Mouse (Mus musculus): ENCODE measurements around the gene Dnajb6.
"Not testable (repeated sequence)": the region's sequence is repeated elsewhere in the genome, so short reads cannot be mapped to it uniquely, and the experiment has no call there.

Dnajb6 gene

GRCm38 (mm10) chr5:29735557-29736061 lies at the start of gene Dnajb6, which contains the start of gene Gm5129:
Gene Dnajb6, plus strand, starts transcription at chr5:29735688.
Gene Gm5129, minus strand, starts transcription at chr5:29735936.
- DNase-seq (ENCODE audit: low read depth, low spot score) = peak; percentile 86

DNA sequence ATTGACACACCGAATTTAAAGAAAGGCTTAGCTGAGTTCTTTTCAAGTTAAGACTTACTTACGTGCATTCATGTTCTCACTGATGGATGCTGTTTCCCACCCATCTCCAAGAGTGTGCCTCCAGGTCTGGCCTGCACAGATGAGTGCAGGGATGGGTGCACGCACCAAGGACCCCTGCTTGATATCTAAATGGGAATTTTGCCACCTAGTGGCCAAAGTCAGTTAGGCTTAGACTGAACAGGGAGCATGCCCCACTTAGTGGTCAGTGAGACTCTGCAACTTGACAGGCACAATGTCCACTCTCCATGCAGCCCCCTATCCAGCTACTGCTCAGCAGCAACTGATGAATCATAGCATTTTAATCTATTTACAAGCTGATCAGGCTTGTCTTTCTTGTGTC lies 47.8 kb upstream of the Dnajb6 start:
- no peak for DNase-seq (ENCODE audit: low read depth, low spot score)

- DNase-seq (ENCODE audit: low read depth, low spot score) = no peak
Observed at GRCm38 (mm10) chr5:29688352-29688751, 47.1 kb upstream of the Dnajb6 start.

DNA sequence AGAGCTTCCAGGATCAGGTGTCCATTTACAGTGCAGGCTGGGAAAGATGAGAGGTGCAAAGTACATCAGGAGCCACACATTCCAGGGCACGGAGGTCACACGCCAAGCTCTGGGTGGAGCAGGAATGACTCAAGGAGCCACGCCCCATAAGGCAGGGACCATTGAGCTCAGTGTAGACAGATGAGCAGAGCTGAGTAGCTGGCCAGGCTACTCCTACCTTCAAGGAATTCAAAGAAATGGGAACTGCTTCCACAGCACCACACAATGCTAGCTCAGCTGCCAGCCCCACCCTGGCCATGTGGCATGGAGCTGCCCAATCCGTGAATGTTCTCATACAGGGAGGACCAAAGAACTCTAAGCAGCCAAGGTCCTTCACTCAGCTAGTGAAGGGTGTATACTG lies 37.0 kb upstream of the Dnajb6 start:
- DNase-seq (ENCODE audit: low read depth, low spot score) = peak; percentile 65

DNA sequence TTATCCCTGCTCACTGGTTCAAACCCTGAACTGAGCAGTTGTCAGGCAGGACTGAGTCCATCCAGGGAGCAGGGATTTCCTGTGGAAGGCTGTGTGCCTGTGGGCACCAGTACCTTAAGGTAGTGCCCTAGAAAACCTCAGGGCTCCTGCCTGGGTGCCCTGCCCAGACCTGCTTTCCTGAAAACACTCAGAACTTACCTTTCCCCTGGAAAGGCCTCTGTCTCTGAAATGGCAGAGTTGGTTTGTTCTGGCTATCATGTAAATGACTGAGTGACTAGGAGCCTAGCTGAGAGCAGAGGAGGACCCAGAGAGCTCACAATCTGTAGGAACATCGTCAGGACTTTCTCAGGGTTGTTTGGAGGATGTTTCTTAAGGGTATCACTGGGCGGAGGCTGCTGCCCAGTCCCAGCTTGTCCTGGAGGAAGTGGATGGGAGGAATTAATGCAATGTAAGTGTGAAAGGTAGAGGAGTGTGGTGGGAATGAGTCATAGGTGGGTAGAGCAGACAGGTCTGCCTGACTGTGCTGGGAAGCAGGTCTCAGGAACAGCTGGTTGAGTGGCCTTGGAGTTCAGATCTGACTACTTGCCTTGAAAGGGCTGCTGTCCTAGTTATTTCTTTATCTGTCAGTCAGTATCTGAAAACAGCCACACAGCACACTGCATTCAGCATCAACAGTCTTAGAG lies 35.8 kb upstream of the Dnajb6 start:
- no peak for DNase-seq (ENCODE audit: low read depth, low spot score)

GRCm38 (mm10) chr5:29707241-29707640 lies 28.2 kb upstream of the Dnajb6 start:
- DNase-seq (ENCODE audit: low read depth, low spot score) = no peak

- DNase-seq (ENCODE audit: low read depth, low spot score) = no peak
Observed at GRCm38 (mm10) chr5:29708258-29708657, 27.2 kb upstream of the Dnajb6 start.

DNA sequence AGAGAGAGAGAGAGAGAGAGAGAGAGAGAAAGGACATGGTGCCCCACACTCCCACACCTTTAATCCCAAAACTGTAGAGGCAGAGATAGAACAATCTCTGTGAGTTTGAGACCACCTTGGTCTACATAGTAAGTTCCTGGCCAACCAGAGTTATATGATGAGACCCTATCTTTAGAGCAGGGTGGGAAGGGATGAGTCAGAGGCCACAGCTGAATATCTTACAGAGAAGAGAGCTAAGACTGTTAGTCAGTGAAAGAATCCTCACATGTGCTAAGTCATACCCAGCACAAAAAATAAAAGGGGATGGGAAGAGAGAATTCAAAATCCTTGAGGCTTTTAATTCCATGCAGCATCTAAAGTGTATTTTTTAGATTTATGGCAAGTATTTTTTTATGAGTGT lies 23.9 kb upstream of the Dnajb6 start:
- no peak for DNase-seq (ENCODE audit: low read depth, low spot score)

GRCm38 (mm10) chr5:29712906-29713305 lies 22.6 kb upstream of the Dnajb6 start:
- DNase-seq (ENCODE audit: low read depth, low spot score) = no peak

GRCm38 (mm10) chr5:29721159-29721558 lies 14.3 kb upstream of the Dnajb6 start:
- DNase-seq (ENCODE audit: low read depth, low spot score) = no peak

DNA sequence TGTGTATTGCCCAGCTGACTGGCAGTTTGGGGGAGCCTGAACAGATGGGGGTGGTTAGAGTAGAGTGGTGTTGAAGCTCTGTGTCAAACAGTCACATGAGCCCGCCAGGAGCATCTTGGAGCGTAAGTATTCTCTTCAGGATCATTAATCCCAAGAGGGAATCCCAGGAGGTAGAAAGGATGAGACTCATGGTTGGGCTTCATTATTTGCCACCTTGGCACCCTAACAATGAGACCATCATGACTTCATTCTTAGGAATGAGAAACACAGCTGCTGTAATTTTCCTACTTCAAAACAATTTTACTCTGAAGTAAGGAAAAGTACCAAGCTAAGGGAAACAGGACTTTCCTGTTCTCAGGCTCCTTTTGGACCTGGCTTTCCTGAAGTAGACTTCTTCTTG lies 10.1 kb upstream of the Dnajb6 start:
- no peak for DNase-seq (ENCODE audit: low read depth, low spot score)

- not testable (repeated sequence) for DNase-seq (ENCODE audit: low read depth, low spot score)
Observed at GRCm38 (mm10) chr5:29726070-29726469, 9.4 kb upstream of the Dnajb6 start.

- DNase-seq (ENCODE audit: low read depth, low spot score) = no peak
Observed at GRCm38 (mm10) chr5:29734831-29735510, 517 bp upstream of the Dnajb6 start.

GRCm38 (mm10) chr5:29736073-29736900 lies 799 bp downstream of the Dnajb6 start:
- DNase-seq (ENCODE audit: low read depth, low spot score) = no peak

DNA sequence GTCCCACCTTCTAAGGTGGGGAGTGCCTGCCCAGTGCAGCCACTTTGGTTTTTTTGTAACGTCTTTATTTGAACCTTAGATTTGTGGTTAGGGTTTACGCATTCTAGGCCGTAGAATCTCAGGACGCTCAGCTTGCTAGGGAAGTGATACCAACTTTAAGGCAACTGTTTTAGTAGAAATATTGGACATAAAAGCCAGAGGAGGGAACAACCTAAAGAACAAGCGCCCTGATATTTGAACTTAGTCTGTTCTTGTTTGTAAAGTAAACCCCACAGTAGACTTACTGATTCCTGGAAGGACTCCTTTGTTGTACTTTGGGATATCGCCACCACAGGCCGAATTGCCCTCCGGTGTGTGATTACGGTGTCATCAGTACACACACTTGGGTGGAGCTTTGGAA lies 1.5 kb downstream of the Dnajb6 start:
- DNase-seq (ENCODE audit: low read depth, low spot score) = no peak

DNA sequence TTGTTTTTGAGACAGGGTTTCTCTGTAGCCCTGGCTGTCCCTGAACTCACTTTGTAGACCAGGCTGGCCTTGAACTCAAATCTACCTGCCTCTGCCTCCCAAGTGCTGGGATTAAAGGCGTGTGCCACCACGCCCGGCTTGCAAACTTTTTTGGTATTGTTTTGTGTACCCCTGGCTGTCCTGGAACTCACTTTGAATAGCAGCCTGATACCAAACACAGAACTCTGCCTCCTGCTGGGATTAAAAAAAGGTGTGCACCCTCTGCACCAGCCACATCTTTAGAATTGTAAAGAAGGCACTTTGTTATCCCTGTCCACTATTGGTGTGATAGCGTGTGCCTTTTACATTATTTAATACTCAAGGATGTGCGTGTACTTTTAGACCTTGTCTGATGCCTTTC lies 2.0 kb downstream of the Dnajb6 start:
- no peak for DNase-seq (ENCODE audit: low read depth, low spot score)

GRCm38 (mm10) chr5:29738076-29738475 lies 2.6 kb downstream of the Dnajb6 start:
- DNase-seq (ENCODE audit: low read depth, low spot score) = no peak

DNA sequence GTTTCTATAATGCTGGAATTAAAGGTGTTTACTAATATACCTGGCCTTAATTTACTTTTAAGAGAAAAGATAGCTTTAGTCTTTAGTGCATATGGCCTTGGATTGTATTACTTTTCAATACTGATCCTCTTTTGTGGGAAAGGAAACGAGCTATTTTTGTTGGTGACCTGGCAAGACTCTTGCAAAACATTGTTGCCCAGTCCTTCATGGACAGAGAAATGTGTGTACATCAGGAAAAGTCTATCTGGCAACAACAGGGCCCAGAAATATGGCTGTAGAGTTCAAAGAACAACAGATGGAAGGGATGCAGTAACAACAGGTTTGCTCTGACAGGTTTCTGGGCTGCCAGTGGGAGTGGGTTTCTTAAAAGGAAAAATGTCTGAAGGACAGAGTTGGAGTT lies 5.2 kb downstream of the Dnajb6 start:
- no peak for DNase-seq (ENCODE audit: low read depth, low spot score)

GRCm38 (mm10) chr5:29741093-29741492 lies 5.6 kb downstream of the Dnajb6 start:
- DNase-seq (ENCODE audit: low read depth, low spot score) = no peak

DNA sequence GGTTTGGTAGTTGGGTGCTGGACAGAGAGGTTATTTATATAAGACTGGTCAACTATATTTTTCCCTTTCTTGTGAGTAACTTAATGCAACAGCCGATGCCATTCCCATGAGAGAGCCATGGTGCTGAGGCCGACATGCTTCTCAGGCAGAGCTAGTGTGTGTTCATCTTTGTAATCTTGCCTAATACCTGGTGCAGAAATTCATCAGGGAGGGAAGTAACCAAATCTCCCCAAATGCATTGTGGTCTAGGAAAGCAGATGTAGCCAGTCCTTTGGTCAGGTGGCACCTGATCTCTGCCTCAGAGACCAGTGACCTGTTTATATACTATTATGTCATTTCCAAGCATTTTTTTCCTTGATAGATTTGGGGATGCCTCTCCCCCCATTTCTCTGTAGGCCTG lies 12.2 kb downstream of the Dnajb6 start:
- DNase-seq (ENCODE audit: low read depth, low spot score) = no peak

DNA sequence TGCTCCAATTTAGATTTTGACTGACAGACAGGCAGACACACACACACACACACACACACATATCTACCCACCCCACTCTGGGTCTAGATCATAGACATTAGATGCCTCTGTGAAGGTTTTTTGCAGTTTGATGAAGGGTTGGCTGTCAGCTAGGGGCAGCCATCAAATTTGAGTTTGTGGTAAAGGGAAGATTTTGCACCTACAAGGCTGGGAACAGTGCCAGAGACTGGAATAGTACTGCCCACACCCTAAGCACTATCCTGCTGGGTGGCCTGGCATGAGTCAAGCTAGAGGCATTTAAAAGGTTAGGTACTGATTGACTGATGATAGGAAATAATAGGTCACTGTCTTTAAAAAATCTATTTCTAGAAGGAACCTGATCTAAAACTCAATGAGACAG lies 15.8 kb downstream of the Dnajb6 start:
- no peak for DNase-seq (ENCODE audit: low read depth, low spot score)

DNA sequence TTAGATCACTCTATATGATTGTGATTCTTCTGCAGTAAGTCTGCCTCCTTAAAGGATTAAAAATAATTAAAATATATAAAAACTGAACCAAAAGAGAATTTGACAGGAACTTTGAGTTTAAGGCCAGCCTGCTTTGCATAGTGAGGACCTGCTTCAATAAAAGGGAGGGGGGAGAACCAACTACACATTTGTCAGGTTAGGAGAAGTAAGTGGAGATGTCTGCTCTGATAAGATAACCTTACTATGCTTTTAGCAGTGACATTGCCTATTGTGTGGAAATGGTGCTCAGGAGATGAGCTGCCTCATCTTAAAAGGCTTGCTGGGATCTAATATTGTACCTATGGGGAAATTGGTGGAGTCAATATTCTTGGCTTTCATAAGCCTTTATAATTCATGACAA lies 17.4 kb downstream of the Dnajb6 start:
- no peak for DNase-seq (ENCODE audit: low read depth, low spot score)
